Mouse (Mus musculus) midbrain, postnatal 0 days (tissue): ENCODE measurements around the gene Trim23. TPM values are rescaled to one million over a fixed set of nuclear protein-coding genes. Genes with fewer than 3 reads are reported as not detected.
A peak's percentile ranks its signal among the peaks of the same experiment; 100 is the strongest.
"Not testable (repeated sequence)": the region's sequence is repeated elsewhere in the genome, so short reads cannot be mapped to it uniquely, and the experiment has no call there.

Experiments
- ATAC-seq: fragments of 200-750 bp; cut with Nextera tagmentation; 2 replicates; pipeline ENCODE4 v1.8.0; 2017; ENCODE audit warnings: moderate number of reproducible peaks, mild to moderate bottlenecking, moderate TSS enrichment, moderate library complexity; ENCODE audit not compliant: low FRiP score
- DNase-seq: peaks from one replicate; pipeline ENCODE4 v3.0.0-alpha.2; 2015; ENCODE audit warnings: low spot score
- H3K27ac ChIP-seq: fragments of 300-500 bp; sonication (generic); 2 replicates; pipeline ENCODE4 v1.5.1; 2014; ENCODE audit warnings: low read depth, mild to moderate bottlenecking, low read length, mixed read lengths
- H3K27me3 ChIP-seq: fragments of 300-500 bp; sonication (generic); 2 replicates; pipeline ENCODE4 v1.6.1; 2014; ENCODE audit warnings: low read length, control low read depth, mixed read lengths; ENCODE audit not compliant: insufficient read depth
- H3K36me3 ChIP-seq: fragments of 300-500 bp; sonication (generic); 2 replicates; pipeline ENCODE4 v1.6.1; 2014; ENCODE audit warnings: low read length, control low read depth, mixed read lengths; ENCODE audit not compliant: insufficient read depth
- H3K4me1 ChIP-seq: fragments of 300-500 bp; sonication (generic); 2 replicates; pipeline ENCODE4 v1.6.1; 2014; ENCODE audit warnings: mild to moderate bottlenecking, control low read depth, antibody characterized with exemption, low read length, mixed read lengths; ENCODE audit not compliant: insufficient read depth
- H3K4me2 ChIP-seq: fragments of 300-500 bp; sonication (generic); 2 replicates; pipeline ENCODE4 v1.6.1; 2014; ENCODE audit warnings: low read depth, mild to moderate bottlenecking, low read length, mixed read lengths; ENCODE audit not compliant: poor library complexity, severe bottlenecking
- H3K4me3 ChIP-seq: fragments of 300-500 bp; sonication (generic); 2 replicates; pipeline ENCODE4 v1.5.1; 2014; ENCODE audit warnings: low read depth, mild to moderate bottlenecking, low read length, moderate library complexity
- H3K9ac ChIP-seq: fragments of 300-500 bp; sonication (generic); replicated peaks from 2 replicates; pipeline ENCODE4 v1.6.1; 2014; ENCODE audit warnings: mild to moderate bottlenecking, low read length, moderate library complexity, mixed read lengths; ENCODE audit not compliant: poor library complexity, severe bottlenecking
- H3K9me3 ChIP-seq: fragments of 300-500 bp; sonication (generic); 2 replicates; pipeline ENCODE4 v1.6.1; 2016; ENCODE audit warnings: low read length, control low read depth
- CTCF ChIP-seq: IDR thresholded peaks from 2 replicates; pipeline ENCODE4 v1.5.1; 2016; ENCODE audit warnings: antibody characterized with exemption, mild to moderate bottlenecking
- WGBS: fragments of 180-500 bp; shearing (Covaris S2); extraction: QIAGEN DNeasy Blood & Tissue Kit; methylation state at CpG from one replicate; pipeline ENCODE4 v1.1.7; 2014; 5-methylcytosine and 5-hydroxymethylcytosine counted together
- polyA plus RNA-seq: library from polyadenylated mRNA; unstranded; fragments of >200 nt; fragmentation: Nextera tagmentation; extraction: Ambion mirVana; gene quantifications from 2 replicates; pipeline ENCODE4 v1.2.1, GENCODE M21; 2015
- total RNA-seq: library from RNA; depleted of rRNA; stranded (reverse); fragments of >200 nt; gene quantifications from 2 replicates; pipeline ENCODE4 v1.2.3, GENCODE M21; 2014

Trim23 gene
- total and polyA plus RNA-seq, 2 experiments from 2014 or later, result 31.7 to 36.1 TPM

- no peak; the same call in 1 of the 2 replicates for TF ChIP-seq CTCF
- H3K9me3 ChIP-seq, result no peaks in the 10 kb centered on the region
- H3K27me3 ChIP-seq, result no peaks in the 10 kb centered on the region
- peak within 1 kb of the TSS; percentile 78 for H3K27ac ChIP-seq
- no peaks in the 10 kb centered on the region for H3K36me3 ChIP-seq
- H3K4me3 ChIP-seq, result peak within 1 kb of the TSS; percentile 96
- H3K9ac ChIP-seq, result peak within 1 kb of the TSS; percentile 88
- under 1% methylated on average over 32 of the region's 32 CpGs for WGBS
- ATAC-seq (peak; percentile 91), DNase-seq (peak; percentile 89)
- no peaks in the 10 kb centered on the region for H3K4me1 ChIP-seq
- peak within 1 kb of the TSS; percentile 72 for H3K4me2 ChIP-seq
Measured at GRCm38 (mm10) chr13:104177796-104178649, 574 bp upstream of the Trim23 start, which contains the start of gene Trappc13. Trappc13 (minus strand) TSS chr13:104178469.

DNA sequence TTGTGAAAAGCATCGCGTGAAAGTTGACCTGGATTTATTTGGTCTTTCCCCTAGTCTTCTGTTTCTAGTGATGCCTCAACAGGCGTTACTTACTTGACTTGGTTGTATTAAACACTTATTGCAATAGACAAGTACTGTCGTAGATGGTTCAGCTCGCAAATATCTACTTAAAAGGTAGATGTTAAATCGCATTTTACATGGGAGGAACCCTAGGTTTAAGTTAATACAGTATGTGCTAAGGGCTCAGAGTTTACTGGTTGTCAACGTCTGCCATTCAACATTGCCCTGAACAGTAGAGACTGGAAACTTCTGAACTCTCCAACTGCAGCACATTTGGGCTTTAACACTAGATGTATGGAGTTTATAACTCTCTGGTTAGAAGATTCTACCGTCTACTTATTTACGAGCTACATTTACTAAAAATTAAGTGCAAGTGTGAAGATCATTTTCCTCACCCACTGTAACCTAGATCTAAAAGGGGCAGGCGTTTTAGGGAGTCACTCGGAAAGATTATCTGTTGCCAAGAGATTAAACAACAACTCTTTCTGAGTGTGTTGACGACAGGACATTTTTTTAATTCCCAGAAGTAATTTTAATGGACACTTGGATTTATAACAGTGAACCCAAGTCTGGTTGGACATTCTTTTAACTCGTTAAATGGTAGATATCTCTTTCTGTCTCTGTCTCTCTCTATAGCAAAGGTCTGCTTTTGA is 735 bp downstream of the Trim23 start:
- H3K36me3 ChIP-seq, result no peaks in the 10 kb centered on the region
- no peaks in the 10 kb centered on the region for H3K9me3 ChIP-seq
- 20% methylated on average over 13 of the region's 13 CpGs for WGBS
- no peaks in the 10 kb centered on the region for H3K27me3 ChIP-seq
- H3K4me2 ChIP-seq, result peak overlapping the region; percentile 72
- ATAC-seq (0 out of 2 replicates have a peak, but pooled peaks have one; percentile 0), DNase-seq (no peak)
- H3K27ac ChIP-seq, result peak overlapping the region; percentile 78
- TF ChIP-seq CTCF, result no peak
- H3K4me1 ChIP-seq, result no peaks in the 10 kb centered on the region
- H3K4me3 ChIP-seq, result peak overlapping the region; percentile 96
- peak overlapping the region; percentile 88 for H3K9ac ChIP-seq

GRCm38 (mm10) chr13:104187357-104187756 is 8.8 kb downstream of the Trim23 start:
- no peak for TF ChIP-seq CTCF
- DNase-seq (no peak), ATAC-seq (no peak)
- Histone ChIP-seq H3K9ac (no peak overlapping the region), H3K4me2 (no peak overlapping the region), H3K36me3 (peaks cover 15% of the 10 kb centered on the region; the same call in 1 of the 2 replicates), H3K4me3 (no peak overlapping the region), H3K4me1 (no peaks in the 10 kb centered on the region), H3K27me3 (no peaks in the 10 kb centered on the region), H3K9me3 (no peaks in the 10 kb centered on the region), H3K27ac (no peak overlapping the region)
- WGBS, result 95% methylated on average over 4 of the region's 4 CpGs

GRCm38 (mm10) chr13:104195891-104196290 is 17.3 kb downstream of the Trim23 start:
- not testable (repeated sequence) for ATAC-seq, H3K27ac ChIP-seq

DNA sequence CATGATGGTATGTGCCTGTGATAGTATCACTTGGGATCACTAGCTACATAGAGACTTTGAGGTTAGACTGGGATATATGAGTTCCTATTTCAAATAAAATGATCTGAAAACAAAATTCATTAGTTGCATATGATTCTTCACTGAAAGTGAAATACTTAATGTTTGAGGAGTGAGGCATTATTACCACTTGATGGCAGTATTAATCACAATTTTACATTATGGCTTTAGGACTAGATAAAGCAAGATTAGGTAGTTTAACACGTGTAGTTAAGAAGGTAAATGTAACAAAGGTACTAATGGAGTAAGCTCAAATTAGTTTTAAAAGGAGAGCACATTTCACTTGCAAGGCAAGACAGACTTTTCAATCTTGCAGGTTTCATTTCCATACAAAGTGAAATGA is 25.7 kb downstream of the Trim23 start:
- Histone ChIP-seq H3K4me3 (no peak overlapping the region), H3K9me3 (no peaks in the 10 kb centered on the region), H3K27ac (no peak overlapping the region), H3K9ac (no peak overlapping the region), H3K4me1 (no peaks in the 10 kb centered on the region), H3K4me2 (no peak overlapping the region), H3K36me3 (peaks cover 6% of the 10 kb centered on the region; the same call in 1 of the 2 replicates), H3K27me3 (no peaks in the 10 kb centered on the region)
- DNase-seq (no peak), ATAC-seq (no peak)
- WGBS, result 44% methylated on average over 1 of the region's 1 CpGs
- TF ChIP-seq CTCF, result peak; percentile 66

More at GRCm38 (mm10) chr13:104195891-104196290, 17.3 kb downstream of the Trim23 start:
- not testable (repeated sequence) for H3K27me3 ChIP-seq, H3K9me3 ChIP-seq, DNase-seq, H3K4me1 ChIP-seq, H3K4me2 ChIP-seq, H3K4me3 ChIP-seq, H3K9ac ChIP-seq
- H3K36me3 ChIP-seq, result peaks cover 11% of the 10 kb centered on the region; the same call in 1 of the 2 replicates
